Mouse (Mus musculus): ENCODE results near the gene Adamts4. TPM values are rescaled to one million over a fixed set of nuclear protein-coding genes. Genes with fewer than 3 reads are reported as not detected.

Adamts4 gene
- polyA plus RNA-seq, 1 experiment from 2014 or later = 8.7 TPM

DNA sequence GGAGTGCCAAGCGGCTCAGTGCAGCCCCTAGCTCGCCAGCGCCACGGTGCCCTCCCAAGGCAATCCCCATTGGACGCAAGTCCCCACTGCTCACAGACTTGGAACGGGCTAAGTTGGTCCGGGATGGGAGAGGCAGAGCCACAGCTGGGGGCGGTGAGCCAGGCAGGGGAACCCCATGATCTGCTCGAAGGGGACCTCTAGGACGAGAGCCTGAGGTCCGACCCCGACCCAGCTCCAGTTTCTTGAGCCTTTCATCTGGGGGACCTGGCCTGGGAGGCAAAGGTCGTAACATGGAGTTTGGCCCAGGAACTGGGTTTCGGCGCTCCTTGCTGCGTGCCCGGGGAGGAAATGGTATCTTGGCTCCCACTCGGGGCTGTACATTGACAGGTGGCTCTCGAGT, 36.3 kb downstream of the Adamts4 start:
- Histone ChIP-seq H3K4me1 (ENCODE audit: control insufficient read depth, insufficient read depth, low read length) (peaks cover 27% of the 10 kb centered on the region), H3K36me3 (ENCODE audit: control insufficient read depth, insufficient read depth, low read length) (peaks cover 18% of the 10 kb centered on the region), H3K27ac (ENCODE audit: low read length) (no peak overlapping the region; the same call in 1 of the 2 replicates), H3K9ac (ENCODE audit: low read depth, low read length) (peak overlapping the region; percentile 98; the same call in 1 of the 2 replicates), H3K27me3 (ENCODE audit: control insufficient read depth, insufficient read depth, low read depth, low read length) (no peaks in the 10 kb centered on the region), H3K9me3 (replicated peaks; ENCODE audit: control insufficient read depth, low read length, poor library complexity, severe bottlenecking) (no peaks in the 10 kb centered on the region), H3K4me2 (ENCODE audit: low read length) (peak overlapping the region; percentile 61), H3K4me3 (ENCODE audit: low read depth, low read length) (peak overlapping the region; percentile 88)
- WGBS = 86% methylated on average over 19 of the region's 19 CpGs
- no peak for ATAC-seq

DNA sequence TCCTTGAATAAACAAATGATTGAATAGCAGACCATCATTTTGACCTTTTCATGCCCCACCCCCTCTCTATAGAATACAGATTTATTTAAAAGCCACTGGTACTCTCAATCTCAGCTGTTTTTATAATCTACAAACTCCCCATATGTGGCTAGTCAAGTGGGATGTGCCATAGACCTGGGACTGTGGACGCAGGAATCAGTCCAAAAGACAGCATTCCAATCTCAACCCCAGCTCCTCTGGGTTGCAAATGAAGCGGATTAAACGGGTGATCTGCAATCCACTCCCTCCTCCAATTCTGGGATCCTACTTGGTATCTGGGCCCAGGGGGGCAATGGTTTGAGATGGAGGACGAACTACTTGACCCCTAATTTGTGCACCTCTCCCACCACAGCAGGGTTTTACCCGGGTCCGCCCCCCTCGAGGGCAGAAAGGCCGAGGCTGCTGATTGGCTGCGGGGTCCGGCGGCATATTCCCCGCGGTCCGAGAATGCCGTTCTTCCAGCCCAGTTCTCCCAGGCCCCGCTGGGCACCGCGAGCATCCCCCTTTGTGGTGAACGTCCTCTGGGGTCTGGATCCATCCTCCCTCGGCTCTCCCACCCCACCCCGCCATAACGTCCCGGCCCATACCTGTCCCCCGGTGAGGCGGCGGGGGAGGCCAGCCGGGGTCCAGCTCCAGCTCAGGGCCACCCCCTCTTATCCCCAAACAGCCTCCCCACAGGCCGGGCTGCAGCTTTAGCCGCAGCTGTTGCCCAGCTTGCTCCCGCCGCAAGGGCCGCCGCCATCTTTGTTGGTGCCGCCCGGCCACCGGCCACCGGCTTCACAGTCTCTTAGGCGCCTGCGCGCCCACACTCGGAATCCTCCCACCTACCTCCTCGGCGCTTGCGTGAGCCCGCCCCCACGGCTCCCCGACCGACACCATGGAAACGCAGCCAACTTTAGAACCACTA, 37.2 kb downstream of the Adamts4 start, which contains the start of gene Usp21:
TSS of gene Usp21 (minus strand) at position 856 of the 946 bp plus-strand sequence.
- Histone ChIP-seq H3K9me3 (replicated peaks; ENCODE audit: control insufficient read depth, low read length, poor library complexity, severe bottlenecking) (no peaks in the 10 kb centered on the region), H3K4me3 (ENCODE audit: low read depth, low read length) (peak within 1 kb of the TSS; percentile 88), H3K36me3 (ENCODE audit: control insufficient read depth, insufficient read depth, low read length) (peaks cover 18% of the 10 kb centered on the region), H3K4me1 (ENCODE audit: control insufficient read depth, insufficient read depth, low read length) (peaks cover 22% of the 10 kb centered on the region), H3K9ac (ENCODE audit: low read depth, low read length) (peak within 1 kb of the TSS; percentile 98), H3K27ac (ENCODE audit: low read length) (peak within 1 kb of the TSS; percentile 95), H3K27me3 (ENCODE audit: control insufficient read depth, insufficient read depth, low read depth, low read length) (no peaks in the 10 kb centered on the region), H3K4me2 (ENCODE audit: low read length) (peak within 1 kb of the TSS; percentile 61)
- WGBS = under 1% methylated on average over 49 of the region's 49 CpGs
- ATAC-seq = peak; percentile 96

DNA sequence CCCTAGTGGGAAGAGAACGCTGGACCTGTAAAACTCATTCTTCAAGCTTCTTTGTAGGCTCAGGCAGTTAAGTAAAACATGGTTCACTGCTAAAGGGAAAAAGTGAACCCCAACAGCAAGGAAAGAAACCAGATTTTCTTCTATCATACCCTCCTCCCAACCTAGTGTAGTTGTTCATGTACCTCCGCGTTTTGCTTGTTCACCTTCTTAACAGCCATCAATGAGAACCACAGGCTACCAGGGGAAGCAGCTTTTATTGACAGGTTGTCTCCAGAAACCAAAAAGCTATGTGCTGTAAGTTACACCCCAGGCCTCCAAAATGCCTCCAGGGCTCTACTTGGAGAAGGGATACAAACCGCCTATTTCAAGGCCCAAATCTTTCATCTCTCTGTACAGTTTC, 38.1 kb downstream of the Adamts4 start:
- H3K9me3 ChIP-seq (replicated peaks; ENCODE audit: control insufficient read depth, low read length, poor library complexity, severe bottlenecking) = no peaks in the 10 kb centered on the region
- H3K4me3 ChIP-seq (ENCODE audit: low read depth, low read length) = peak overlapping the region; percentile 88; the same call in 1 of the 2 replicates
- ATAC-seq = no peak
- H3K27me3 ChIP-seq (ENCODE audit: control insufficient read depth, insufficient read depth, low read depth, low read length) = no peaks in the 10 kb centered on the region
- no peak overlapping the region for H3K9ac ChIP-seq (ENCODE audit: low read depth, low read length)
- peak overlapping the region; percentile 95 for H3K27ac ChIP-seq (ENCODE audit: low read length)
- peaks cover 24% of the 10 kb centered on the region for H3K4me1 ChIP-seq (ENCODE audit: control insufficient read depth, insufficient read depth, low read length)
- peak overlapping the region; percentile 43 for H3K4me2 ChIP-seq (ENCODE audit: low read length)
- WGBS = 57% methylated on average over 4 of the region's 4 CpGs
- H3K36me3 ChIP-seq (ENCODE audit: control insufficient read depth, insufficient read depth, low read length) = peaks cover 14% of the 10 kb centered on the region

DNA sequence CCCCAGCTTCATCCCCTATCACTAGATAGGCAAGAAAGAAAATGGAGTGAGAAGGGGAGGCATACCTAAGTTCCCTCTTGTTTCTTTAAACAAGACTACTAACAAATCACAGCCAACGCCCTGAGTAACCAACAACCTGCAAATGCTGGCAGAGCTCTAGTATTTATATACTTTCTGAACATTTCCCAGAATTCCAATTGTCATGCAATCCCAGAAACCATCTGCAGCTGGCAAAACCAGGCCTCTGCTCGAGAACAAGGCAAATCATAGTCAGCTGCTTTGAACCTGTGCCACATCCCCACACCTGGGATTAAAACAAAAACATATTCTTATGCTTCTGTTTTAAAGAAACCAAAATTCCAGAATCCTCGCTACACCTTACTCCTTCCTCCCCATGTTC, 43.1 kb downstream of the Adamts4 start:
- H3K4me1 ChIP-seq (ENCODE audit: control insufficient read depth, insufficient read depth, low read length) = peaks cover 12% of the 10 kb centered on the region
- peak overlapping the region; percentile 69 for H3K4me2 ChIP-seq (ENCODE audit: low read length)
- ATAC-seq = no peak
- H3K4me3 ChIP-seq (ENCODE audit: low read depth, low read length) = peak overlapping the region; percentile 68
- peaks cover 11% of the 10 kb centered on the region for H3K27me3 ChIP-seq (ENCODE audit: control insufficient read depth, insufficient read depth, low read depth, low read length)
- H3K9me3 ChIP-seq (replicated peaks; ENCODE audit: control insufficient read depth, low read length, poor library complexity, severe bottlenecking) = no peaks in the 10 kb centered on the region
- H3K9ac ChIP-seq (ENCODE audit: low read depth, low read length) = no peak overlapping the region
- 88% methylated on average over 3 of the region's 3 CpGs for WGBS
- no peak overlapping the region; the same call in 1 of the 2 replicates for H3K27ac ChIP-seq (ENCODE audit: low read length)
- H3K36me3 ChIP-seq (ENCODE audit: control insufficient read depth, insufficient read depth, low read length) = no peaks in the 10 kb centered on the region; the same call in 1 of the 2 replicates

DNA sequence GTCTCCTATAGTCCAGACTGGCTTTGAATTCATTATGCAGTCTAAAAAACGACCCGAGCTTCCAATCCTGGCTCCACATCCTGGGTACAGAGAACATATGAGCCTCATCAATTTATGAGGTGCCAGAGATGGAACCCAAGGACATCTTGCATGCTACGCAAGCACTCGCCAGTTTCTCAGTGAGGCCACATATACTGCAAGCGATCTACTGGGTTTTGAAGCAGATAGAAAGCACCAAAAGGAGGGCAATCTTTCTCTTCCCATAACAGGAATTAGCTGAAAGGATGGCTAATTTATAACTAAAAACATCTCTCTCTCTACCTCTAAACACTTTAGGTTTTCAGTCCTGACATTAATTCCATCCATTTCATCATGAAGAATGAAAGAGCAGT, 43.7 kb downstream of the Adamts4 start:
- WGBS = 33% methylated on average over 5 of the region's 5 CpGs
- Histone ChIP-seq H3K27me3 (ENCODE audit: control insufficient read depth, insufficient read depth, low read depth, low read length) (peaks cover 11% of the 10 kb centered on the region), H3K4me3 (ENCODE audit: low read depth, low read length) (peak overlapping the region; percentile 68), H3K9ac (ENCODE audit: low read depth, low read length) (peak overlapping the region; percentile 77), H3K36me3 (ENCODE audit: control insufficient read depth, insufficient read depth, low read length) (no peaks in the 10 kb centered on the region; the same call in 1 of the 2 replicates), H3K4me2 (ENCODE audit: low read length) (peak overlapping the region; percentile 69), H3K4me1 (ENCODE audit: control insufficient read depth, insufficient read depth, low read length) (peaks cover 12% of the 10 kb centered on the region), H3K27ac (ENCODE audit: low read length) (peak overlapping the region; percentile 94), H3K9me3 (replicated peaks; ENCODE audit: control insufficient read depth, low read length, poor library complexity, severe bottlenecking) (no peaks in the 10 kb centered on the region)
- no peak for ATAC-seq

DNA sequence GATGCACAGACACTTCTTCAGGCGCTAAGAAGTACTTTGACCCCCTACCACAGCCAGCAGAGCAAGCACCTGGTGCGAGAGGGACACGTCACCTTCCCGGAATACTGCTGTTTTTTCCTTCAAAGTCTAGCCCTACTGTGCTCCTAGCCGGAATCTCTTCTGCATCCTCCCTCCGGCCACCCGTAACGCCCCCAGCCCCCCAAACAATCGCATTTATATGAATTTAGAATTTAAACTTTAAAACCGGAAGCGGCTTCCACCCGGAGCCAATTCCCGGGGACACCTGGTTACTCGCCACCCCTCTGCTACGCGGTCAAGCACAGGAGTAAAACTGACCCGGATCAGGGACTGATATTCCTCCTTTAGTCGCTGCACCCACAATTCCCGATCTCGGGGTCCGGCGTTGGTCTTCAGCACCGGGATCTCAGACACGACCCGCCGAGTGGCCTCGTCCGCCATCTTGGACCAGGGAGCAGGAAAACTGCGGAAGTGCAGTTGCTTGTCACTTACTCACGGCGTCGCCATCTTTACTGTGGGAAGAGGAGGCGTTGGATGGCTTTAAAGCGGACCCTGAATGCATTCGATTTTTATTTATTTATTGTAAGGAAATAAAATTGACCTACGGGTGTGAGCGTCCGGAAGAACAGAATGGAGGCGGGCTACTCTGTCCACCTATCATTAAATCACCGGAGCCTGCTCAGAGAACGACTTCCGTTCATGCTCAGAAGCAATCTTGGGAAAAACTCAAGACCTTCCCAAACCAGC, 44.3 kb downstream of the Adamts4 start, which contains the start of gene Ufc1:
TSS of gene Ufc1 (minus strand) at position 727 of the 765 bp plus-strand sequence.
- WGBS = under 1% methylated on average over 42 of the region's 42 CpGs
- peaks cover 12% of the 10 kb centered on the region for H3K4me1 ChIP-seq (ENCODE audit: control insufficient read depth, insufficient read depth, low read length)
- H3K27ac ChIP-seq (ENCODE audit: low read length) = peak within 1 kb of the TSS; percentile 94
- H3K36me3 ChIP-seq (ENCODE audit: control insufficient read depth, insufficient read depth, low read length) = no peaks in the 10 kb centered on the region
- peak within 1 kb of the TSS; percentile 68 for H3K4me3 ChIP-seq (ENCODE audit: low read depth, low read length)
- H3K27me3 ChIP-seq (ENCODE audit: control insufficient read depth, insufficient read depth, low read depth, low read length) = peaks cover 11% of the 10 kb centered on the region
- peak within 1 kb of the TSS; percentile 77 for H3K9ac ChIP-seq (ENCODE audit: low read depth, low read length)
- ATAC-seq = peak; percentile 88
- H3K9me3 ChIP-seq (replicated peaks; ENCODE audit: control insufficient read depth, low read length, poor library complexity, severe bottlenecking) = no peaks in the 10 kb centered on the region
- H3K4me2 ChIP-seq (ENCODE audit: low read length) = peak within 1 kb of the TSS; percentile 69

DNA sequence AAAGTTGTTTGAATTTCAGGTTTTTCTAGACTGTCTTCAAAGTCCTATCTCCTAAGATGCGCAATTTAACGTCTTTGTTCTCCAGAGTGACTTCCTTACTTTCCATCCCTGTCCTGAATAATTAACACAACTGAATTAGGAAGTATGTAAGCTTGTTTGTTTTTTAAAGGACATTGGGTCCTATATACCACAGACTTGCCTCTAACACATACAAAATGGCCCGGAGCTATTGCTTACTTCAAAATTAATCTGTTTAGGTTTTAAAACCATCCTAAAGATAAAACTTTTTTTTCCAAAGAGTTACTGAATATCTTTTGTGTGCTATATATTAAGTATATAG, 44.8 kb downstream of the Adamts4 start:
- Histone ChIP-seq H3K36me3 (ENCODE audit: control insufficient read depth, insufficient read depth, low read length) (no peaks in the 10 kb centered on the region), H3K4me1 (ENCODE audit: control insufficient read depth, insufficient read depth, low read length) (peaks cover 12% of the 10 kb centered on the region), H3K9ac (ENCODE audit: low read depth, low read length) (peak overlapping the region; percentile 77; the same call in 1 of the 2 replicates), H3K27ac (ENCODE audit: low read length) (peak overlapping the region; percentile 94), H3K27me3 (ENCODE audit: control insufficient read depth, insufficient read depth, low read depth, low read length) (peaks cover 11% of the 10 kb centered on the region), H3K4me2 (ENCODE audit: low read length) (peak overlapping the region; percentile 59), H3K4me3 (ENCODE audit: low read depth, low read length) (peak overlapping the region; percentile 68), H3K9me3 (replicated peaks; ENCODE audit: control insufficient read depth, low read length, poor library complexity, severe bottlenecking) (no peaks in the 10 kb centered on the region)
- peak; percentile 33 for ATAC-seq
- 15% methylated on average over 3 of the region's 3 CpGs for WGBS

DNA sequence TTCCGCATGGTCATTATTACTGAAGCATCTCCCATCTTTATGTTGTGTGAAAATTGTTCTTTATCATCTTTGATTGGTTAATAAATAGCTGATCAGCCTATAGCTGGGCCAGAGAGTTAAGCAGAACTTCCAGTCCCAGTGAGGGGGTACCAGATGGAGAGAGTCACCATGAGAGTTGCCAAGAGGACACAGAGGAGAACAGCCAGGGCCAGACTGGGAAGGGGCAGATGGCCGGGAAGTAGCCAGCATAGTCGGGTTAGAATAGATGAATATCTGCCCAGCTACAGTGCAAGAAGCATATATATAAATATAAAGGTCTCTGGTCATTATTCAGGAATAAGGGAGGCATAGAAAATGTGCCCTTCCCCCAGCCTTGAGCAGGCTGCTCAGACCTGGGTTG, 48.0 kb downstream of the Adamts4 start:
- Histone ChIP-seq H3K36me3 (ENCODE audit: control insufficient read depth, insufficient read depth, low read length) (no peaks in the 10 kb centered on the region), H3K9me3 (replicated peaks; ENCODE audit: control insufficient read depth, low read length, poor library complexity, severe bottlenecking) (no peaks in the 10 kb centered on the region), H3K4me2 (ENCODE audit: low read length) (no peak overlapping the region), H3K4me1 (ENCODE audit: control insufficient read depth, insufficient read depth, low read length) (peaks cover 11% of the 10 kb centered on the region), H3K4me3 (ENCODE audit: low read depth, low read length) (no peak overlapping the region), H3K27me3 (ENCODE audit: control insufficient read depth, insufficient read depth, low read depth, low read length) (peaks cover 11% of the 10 kb centered on the region), H3K9ac (ENCODE audit: low read depth, low read length) (no peak overlapping the region), H3K27ac (ENCODE audit: low read length) (no peak overlapping the region)
- 67% methylated on average over 3 of the region's 3 CpGs for WGBS
- no peak for ATAC-seq

Measured in midbrain, embryonic 16.5 days (tissue).